Mouse (Mus musculus) retina, adult 2 months (tissue): ENCODE results near the gene Gnat2.
A peak's percentile ranks its signal among the peaks of the same experiment; 100 is the strongest.

Experiments used
- DNase-seq: peaks from one replicate; pipeline ENCODE4 v3.0.0-alpha.2; 2012; ENCODE audit warnings: low read depth, low spot score

Gene Gnat2

DNA sequence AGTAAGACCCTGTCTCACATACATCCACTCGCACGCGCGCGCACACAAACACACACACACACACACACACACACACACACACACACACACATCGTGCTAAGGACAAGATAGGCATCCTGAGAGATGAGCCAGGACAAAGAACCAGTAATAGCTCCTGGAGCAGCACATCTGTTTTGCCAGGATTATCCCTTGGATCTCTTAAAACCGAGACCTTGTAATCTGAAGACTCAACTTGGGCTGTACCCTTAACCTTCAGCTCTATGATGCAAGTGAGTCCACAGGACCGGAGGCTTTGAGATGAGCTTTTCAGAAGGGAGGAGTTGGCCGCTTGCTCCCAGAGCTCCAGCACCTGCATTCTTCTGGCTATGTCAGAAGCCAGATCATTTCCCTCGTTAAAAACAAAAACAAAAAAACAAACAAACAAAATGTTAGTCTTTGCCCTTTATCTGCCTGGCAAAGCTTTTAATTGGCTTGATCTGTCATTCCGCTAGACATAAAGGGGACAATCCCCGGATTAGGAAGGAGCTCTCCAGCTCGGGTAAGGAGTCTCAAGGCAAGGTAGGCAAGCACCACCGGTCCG lies at the start of gene Gnat2:
Gene Gnat2 (plus strand): TSS at position 254 of the 580 bp plus-strand sequence.
- DNase-seq = no peak

DNA sequence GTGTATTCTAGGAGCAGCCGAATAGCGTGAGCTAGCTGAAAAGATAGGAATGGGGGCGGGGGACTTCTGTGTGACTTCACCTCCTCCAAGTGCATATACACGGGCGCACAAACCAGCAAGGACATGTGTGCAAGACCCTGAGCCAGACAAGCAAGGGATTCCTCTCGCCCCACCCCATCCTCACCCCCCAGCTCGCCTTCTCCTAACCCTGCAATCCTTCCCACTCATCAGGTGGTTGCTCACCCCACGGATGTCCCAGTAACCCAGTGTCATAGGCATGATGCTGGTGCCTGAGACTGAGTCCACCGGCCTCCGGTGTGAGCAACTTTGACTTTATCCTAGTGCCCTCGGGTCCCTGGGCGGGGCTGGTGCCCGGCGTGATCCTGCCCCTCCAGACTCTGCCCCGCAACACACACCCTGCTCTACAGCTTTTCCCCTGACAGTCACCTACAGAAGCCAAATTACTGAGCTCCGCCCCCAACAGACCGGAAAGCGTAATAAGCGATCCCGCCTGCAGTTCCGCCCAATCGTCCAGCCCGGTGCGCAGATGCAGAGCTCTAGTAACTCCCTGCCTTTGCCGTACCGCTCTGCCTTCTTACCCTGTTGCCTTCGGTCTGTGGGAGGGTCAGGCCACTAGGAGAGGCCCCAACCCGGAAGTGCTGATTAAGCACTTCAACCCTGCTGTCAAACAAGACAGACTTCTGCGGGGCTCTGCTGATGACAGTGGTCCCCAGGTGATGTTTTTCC lies 48.0 kb upstream of the Gnat2 start, which contains the start of gene Gstm4:
Gene Gstm4 (minus strand): TSS at position 501 of the 747 bp plus-strand sequence.
- DNase-seq = peak; percentile 56

DNA sequence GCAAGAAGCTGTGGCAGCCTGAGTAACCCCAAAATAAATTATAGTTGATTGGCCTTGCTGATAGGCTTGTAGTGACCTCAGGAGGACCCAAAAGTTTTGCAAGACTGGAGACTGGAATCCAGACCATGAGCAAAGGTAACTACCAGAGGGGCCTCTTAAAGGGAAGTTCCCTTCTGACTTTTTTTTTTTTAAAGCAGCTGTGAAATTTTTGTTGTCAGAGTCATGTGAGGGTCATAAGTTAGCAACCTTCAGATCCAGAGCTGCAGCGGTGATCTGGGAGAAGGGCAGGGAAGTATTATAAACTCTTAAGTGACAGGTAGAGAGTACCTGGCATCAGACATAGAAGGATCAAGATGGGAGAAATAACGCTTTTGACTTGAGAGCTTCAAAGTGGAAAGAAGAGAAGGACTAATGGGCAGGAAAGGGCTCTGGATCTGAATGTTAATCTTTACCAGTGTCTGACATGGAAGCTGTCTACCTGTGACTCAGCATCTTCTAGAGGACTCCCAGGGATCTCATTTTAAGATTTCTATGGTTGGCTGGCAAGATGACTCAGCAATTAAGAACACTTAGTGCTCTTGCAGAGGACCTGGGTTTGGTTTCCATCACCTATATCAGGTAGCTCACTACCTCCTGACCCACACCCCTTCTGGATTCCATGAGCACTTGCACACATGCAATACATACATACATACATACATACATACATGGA lies 45.5 kb upstream of the Gnat2 start:
- no peak for DNase-seq

DNA sequence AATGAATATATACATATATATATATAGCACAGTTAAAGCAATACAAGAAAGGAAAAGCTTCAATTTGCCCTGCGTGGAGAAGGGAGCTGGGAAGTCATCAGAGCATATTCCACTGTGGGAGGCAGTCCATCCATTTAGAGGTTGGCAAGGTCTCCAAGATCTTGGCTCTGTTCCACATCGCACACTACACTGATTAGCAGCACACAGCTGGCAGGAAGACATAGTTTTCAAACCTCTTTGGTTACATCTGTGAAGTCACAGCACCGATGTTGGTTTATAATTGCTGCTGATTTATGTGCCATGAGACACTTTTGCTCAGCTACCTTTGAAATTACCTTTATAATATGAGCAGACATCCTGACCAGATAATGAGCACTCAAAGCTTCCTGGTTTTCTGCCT lies 44.3 kb upstream of the Gnat2 start:
- DNase-seq = no peak

DNA sequence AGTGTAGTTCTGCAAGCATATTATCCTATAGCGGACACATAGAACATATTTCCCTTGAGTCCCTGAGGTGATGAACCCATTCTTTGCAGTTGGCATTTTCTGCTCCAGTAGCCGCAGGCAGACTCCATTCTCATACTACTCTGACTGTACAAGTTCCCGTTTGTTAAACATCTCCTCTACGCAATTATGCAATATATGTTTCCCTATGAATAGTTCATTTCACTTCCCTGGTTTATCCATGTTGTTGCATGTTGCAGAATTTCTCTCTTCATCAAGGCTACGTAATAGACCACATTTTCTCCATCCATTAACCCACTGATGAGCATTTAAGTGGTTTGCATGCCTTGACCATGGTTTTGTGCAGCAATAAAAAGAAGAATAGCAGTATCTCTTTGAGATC lies 42.1 kb upstream of the Gnat2 start:
- DNase-seq = no peak

DNA sequence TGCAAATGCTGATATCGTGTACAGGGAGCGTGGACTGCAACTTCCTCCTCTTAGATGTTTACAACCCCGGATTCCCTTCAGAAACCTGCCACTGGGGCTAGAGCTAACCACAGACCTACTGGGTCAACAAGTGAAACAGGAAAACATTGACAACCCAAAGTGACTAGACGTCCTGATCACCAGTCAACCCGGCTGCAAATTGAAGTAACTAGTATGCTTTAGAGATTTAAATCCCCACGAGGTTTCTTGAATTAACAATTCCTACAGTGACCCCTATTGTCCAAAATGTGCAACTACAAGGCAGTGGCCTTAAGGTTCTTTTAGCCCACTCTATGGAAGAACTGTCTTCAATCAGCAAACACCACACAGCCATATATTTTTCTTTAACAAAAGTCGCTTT lies 31.2 kb upstream of the Gnat2 start:
- DNase-seq = peak; percentile 54

DNA sequence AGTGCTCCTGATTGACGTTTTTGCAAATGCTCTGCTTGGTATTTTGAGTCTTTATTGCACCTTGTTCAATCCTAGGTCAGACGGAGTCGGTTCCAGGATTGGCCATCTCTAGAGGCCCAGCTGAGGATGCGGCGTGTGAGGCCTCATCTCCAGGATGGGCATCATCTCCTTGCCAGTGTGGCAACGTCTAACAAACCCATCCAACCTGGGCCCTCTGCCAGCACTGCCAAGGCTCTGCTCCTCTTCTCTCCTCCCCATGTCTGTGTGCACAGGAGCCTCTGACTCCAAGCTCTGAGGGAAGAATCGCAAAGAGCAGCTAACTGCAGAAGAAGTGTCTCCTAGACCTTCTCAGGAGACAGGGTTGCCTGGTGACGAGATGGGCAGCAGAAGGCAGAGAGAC lies 29.9 kb upstream of the Gnat2 start:
- DNase-seq = no peak

DNA sequence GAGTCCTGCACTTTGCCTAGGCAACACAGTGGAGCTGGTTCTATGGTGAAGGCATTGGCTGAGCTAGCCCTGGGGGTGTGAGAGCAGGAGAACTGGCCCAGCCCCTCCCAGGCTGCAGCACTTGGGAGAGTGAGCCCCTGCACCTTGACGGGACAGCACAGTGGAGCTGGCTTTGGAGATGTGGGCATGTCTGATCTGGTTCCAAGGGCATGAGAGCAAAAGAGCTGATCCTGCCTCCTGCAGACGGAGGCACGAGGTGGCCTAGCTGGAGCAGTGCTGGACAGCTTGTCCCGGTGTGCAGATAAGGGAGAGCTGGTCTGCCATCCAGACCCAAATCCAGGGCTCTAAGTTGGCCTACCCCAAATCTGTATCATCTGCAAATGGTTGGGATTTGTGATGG lies 27.9 kb upstream of the Gnat2 start:
- no peak for DNase-seq

DNA sequence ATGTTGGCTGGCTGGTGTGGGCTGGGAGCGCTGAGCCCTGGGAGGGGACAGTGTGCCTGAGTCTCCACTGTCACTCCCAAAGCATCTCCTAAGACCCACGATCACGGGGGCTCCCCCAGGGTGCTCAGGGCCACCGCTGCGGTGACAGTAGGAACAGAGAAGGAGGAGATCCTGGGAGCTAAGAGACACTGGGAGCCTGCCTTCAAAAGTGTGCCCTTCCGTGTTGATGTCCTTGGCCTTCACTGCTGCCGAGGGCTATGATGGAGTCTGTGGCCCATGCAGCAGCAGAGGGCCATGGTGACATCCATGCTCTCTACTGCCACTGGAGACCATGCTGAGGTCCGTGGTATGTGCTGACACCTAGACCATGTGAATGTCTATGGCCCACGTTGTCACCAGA lies 27.0 kb upstream of the Gnat2 start:
- DNase-seq = no peak

DNA sequence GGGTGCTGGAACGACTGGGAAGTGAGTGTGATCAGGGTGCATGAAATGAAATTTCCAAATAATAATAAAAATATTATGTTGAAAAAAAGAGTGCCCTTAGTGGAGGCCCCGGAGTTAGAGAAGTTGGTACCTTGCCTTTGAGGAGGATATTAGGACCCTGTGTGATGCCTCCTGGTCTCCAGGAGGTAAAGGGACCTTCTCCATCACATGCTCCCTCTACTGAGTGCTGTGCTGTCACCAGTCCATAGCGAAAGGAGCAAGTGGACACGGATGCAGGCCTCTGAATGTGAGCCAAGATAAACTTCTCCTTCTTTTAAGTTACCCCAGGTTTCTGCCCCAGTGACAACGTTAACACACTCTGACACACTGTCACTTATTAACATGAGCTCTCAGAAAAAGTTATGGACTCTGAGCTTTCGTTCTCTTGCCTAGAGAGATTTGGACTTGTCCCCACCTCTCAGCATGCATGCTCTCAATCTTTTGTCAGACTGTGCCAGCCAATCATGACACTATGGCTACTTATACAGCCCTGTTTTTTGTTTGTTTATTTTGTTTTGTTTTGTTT lies 25.1 kb upstream of the Gnat2 start:
- DNase-seq = no peak

DNA sequence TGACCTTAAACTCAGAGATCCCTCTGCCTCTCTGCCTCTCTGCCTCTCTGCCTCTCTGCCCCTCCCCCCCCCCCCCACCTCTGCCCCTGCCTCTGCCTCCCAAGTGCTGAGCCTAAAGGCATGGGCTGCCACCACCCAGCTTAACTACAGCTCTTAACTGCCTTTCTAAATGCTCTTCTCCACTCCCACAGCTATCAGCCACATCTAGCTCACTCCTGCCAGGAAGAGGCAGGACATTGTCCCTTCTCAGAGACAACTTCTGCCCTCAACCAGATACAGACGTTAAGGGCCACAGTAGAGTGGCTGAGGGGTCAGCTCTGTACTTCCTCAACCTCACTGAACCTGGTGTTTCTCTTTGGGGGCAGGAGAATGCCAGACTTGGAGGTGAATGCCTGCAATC lies 23.8 kb upstream of the Gnat2 start:
- no peak for DNase-seq

DNA sequence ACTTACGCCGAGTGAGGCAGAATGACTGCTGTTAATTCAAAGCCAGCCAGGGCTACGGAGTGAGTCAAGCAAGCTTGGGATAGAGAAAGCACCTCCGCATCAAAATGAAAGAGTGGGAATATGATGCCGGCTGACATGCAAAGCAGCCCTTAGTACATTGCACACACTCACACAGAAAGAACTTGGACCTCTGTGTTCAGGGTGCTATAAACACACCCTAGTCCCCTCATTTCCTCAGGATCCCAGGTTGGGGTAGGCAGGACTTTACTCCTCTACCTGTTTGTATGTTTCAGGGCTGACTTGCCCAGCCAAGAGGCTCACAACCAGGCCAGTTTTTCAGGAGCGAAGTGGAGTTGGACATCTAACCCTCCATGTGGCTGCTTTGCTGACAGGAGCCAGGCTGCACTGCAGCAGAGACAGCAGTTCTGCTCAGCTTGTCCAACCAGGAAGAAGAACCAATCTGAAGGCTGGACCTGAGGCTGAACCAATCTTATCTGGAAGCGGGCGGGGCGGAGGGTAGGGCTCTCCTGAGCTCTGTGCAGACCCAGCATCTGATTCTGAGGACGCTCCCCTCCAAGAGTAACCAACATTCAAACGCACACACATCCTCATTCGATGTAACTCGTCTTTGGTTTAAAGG lies 23.2 kb upstream of the Gnat2 start:
- no peak for DNase-seq

DNA sequence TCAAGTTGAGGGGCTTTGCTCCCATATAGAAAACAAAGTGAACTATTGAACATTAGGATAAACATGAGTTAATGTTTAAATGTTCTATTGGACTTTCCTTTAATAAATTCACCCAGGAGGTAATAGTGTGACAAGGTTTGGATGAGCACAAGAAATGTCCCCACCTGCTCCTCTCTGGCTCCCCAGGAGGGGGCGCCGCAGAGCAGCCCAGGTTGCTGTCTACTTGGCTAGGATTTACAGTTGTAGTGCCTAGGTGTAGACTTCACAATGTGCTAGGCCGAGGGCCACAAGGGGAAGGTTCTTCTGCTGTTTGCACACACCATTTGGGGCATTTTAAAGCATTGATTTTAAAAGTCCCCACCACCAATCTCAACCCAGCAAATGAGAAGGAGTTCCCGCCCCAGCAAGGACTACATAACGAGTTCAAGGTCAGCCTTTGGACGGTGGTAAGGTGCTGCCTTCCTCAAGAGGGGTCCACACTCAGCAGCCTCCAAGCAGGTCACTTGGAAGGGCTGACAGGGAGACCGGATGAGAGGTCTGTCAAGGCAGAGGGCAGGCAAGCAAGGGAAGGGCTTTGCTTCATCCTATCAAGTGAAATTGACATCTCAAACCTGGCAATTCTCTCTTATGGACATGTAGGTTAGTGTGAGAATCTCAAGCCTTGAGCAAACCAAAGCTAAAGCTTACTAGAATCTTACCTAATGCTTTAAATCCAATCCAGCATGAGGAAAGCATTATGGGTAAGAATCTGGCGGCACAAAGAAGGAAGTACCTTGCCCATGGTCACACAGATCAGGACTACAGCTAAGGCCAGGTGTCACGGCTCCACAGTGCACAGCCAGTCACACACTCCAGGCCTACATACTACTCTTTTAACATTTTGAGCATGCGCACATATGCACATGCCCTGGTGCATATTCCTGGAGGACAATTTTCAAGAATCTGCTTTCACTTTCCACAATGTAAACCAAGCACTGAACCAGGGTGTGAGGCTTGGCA lies 22.0 kb upstream of the Gnat2 start:
- DNase-seq = no peak

DNA sequence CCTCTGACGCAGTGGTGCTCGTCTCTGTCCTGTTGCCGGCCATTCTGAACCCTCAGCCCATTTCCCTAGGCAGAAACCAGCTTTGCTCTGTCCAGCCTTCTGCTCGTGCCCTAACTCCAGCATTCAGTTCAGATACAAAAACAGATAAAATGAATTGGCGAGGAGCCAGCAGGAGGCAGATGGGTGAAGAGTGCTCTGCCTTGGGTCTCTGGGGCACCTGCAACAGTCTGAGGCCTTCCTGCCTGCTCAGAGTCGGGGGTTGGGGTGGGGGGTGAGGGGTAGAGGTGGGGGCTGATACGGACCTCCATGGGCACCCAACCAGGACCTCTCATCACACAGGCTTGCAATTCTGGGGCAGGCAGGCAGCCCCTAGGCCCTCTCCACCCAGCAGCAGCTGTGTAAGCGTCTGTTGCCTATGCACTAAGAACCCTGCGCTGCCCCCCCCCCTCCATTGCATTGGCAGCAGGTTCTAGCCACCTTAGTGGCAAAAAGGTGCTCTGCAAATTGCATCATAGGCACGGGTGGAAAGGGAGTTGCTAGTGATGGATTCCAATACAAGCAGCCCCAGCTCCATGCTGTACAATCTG lies 19.5 kb upstream of the Gnat2 start:
- DNase-seq = no peak

DNA sequence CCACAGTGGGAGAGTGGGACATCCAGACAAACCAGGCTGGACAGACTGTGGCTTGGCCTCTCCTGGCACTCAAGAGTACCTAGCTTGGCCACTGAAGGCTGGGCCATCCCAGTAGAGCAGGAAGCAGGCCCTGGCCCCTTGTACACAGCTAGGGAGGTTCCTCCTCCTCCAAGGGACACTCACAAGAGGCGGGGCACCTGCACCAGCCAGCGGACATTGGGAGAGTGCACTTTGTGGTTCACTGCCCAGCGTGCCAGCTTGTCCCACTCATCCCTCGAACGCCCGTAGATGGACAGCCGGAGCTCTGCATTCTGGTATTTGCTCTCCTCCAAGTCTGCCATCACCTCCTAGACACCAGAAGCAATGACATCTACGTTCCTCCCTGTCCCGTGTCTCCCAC lies 15.8 kb upstream of the Gnat2 start:
- DNase-seq = no peak

DNA sequence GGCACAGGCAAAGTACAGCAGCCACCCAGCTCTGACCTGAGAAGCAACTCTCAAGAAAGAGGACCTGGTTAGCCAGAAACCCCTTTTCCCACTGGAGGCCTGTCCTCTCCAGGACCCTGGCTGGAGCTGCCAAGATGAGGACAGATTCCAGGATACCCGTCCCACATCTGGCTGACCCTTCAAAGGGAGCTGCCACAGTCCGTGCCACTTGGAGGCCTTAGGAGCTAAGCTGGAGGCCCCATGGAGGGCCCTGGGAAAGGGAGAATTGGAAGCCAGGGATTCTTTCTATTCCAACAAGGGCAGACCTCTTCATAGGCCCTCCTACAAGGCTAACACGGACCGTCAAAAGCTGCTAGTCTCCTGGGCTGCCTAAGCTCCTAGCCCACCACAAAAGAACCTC lies 10.9 kb upstream of the Gnat2 start:
- no peak for DNase-seq

DNA sequence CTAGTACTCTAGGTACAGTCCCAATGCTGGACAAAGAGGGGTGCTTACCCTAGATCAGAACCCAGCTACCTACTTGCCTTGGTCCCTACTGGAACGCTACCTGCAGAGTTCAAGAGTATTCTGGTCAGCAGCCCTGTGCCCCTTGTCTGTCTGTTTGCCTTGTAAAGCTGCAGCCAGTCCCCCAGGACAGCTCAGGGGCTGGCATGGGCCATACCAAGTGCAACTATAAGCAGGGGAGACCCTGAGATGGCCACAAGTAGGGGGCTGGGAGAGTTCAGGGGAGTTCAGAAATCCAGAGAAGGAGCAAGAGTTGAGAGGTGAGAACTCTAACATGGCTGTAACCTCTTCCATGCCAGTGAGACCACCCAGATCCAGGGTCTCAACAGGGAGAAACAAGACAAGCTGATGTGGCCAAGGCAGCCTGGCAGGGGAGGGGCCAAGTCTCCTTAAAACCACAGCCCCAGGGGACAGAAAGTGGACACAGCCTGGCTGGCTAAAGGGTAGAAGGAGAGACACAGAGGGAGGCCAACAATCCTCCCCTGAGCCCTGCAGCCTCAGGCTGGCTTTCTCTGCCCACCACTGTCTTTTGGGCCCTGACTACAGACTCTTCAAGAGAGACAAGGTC lies 10.2 kb upstream of the Gnat2 start:
- no peak for DNase-seq

DNA sequence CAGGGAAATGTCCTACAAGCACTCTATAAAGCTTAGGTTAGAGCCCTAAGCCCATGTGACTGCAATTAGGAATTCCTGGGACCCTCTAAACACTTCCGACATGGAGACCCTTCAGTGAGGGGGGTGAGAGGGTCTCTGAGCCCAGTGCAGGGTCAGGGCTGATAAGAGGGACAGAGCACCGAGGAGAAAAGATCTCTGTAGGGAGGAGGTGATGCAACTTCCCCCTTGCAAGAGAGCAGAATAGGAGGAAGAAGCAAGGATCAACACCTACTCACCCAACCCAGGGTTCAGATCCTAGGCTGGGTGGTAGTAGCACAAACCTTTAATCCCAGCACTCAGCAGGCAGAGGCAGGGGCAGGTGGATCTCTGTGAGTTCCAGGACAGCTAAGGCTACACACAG lies 9.4 kb upstream of the Gnat2 start:
- DNase-seq = no peak

DNA sequence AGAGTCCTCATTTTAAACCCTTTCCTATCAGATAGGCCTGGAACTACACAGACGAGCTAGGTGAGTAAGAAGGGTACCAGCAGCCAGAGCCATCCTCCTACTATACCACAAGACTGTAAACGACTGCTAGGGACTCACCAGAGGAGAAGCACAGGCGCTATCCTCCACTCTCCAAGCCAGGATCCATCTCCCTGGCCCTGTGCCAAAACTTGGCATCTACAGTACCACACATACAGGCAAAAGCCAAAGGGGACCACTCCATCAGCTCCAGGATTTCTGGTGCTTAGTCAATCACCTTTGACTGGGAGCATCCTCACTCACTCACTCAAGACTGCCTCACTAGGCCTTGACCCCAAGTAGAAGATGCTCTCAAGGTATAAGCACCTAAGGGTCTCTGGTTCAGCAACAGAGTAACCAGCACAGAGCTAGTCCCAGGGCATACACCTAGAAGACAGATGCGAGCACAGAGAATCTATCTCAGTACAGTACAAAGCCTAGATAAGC lies 8.6 kb upstream of the Gnat2 start:
- DNase-seq = no peak

DNA sequence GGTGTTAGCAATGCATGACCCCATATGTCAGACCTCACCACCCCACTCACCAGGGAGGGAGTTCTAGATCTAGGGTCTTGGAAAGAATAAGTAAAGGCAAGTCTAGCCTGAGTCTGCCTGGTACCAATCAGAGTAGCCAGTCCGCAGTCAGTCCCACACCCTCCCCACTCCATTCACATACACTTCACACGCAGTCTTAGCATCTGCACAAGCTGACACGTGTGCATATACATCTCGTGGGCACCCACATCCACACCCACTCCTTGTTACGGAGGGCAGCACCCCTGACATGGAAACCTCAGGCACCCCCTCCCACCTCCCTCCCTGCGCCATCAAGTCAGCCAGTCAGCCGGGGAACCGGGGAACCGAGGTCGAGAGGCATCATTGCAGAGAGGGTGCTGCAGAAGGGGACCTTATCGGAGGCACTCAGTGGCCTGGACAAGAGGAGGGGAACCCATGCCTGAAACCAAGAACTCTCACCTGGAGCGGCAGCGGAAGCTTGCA lies 7.8 kb upstream of the Gnat2 start:
- DNase-seq = no peak
